Comparison of ENCODE assay signal across 8 mouse cellular contexts in the genomic region with DNA sequence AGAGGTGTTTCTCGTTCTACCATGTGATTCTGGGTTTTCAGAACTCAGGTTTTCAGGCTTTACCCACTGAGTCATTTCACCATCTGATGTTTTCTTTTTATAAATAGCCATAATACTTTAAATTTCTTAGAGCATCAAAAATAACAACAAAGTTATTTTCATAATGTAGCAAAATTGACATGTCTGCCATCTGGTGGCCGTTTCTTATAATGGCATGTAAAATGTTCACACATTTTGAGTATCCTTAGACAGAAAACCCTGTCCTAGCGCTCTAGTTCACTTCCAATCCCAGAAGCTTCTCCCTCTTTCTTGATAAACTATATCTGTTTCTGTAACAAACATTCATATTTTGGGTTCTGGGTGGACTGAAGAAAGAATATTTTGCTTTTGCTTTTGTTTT. TPM values are rescaled to one million over a fixed set of nuclear protein-coding genes. Genes with fewer than 3 reads are reported as not detected.
DNase-seq lines count a peak whose midpoint lies in the region; ATAC-seq and TF ChIP-seq lines count a peak whose summit lies in the region.

No protein-coding gene starts in this region.

- no peak overlapping the region for H3K27ac ChIP-seq in forebrain, embryonic 12.5 days

- TF ChIP-seq CTCF in brain, embryonic 14.5 days (IDR thresholded peaks at IDR 0.05; ENCODE audit: borderline replicate concordance, extremely low read depth, insufficient read depth, insufficient read length), result no peak

- WGBS in forebrain, embryonic 12.5 days, result 28% methylated on average over 3 of the region's 3 CpGs

- DNase-seq in gastrocnemius, postnatal 10 days, result peak; percentile 30
- no peak for DNase-seq in gastrocnemius, postnatal 25 days
- peak; percentile 45 to 65 for DNase-seq in right cerebral cortex, adult 2 months (ENCODE audit: low spot score in 2 of 2)
- no peak for DNase-seq in right cerebral cortex, postnatal 25 days
- peak; percentile 67 for DNase-seq in brain, embryonic 14.5 days (ENCODE audit: low read depth)
- DNase-seq in heart, postnatal 36 days, result peak; percentile 35 to 39
- DNase-seq in lung, postnatal 36 days, result peak; percentile 78

- no peaks in the 10 kb centered on the region for H3K4me1 ChIP-seq in forebrain, embryonic 12.5 days

- H3K36me3 ChIP-seq in forebrain, embryonic 12.5 days (replicated peaks), result no peaks in the 10 kb centered on the region

- no peaks in the 10 kb centered on the region for H3K27me3 ChIP-seq in forebrain, embryonic 12.5 days

- no peak overlapping the region for H3K4me2 ChIP-seq in forebrain, embryonic 12.5 days

- no peaks in the 10 kb centered on the region for H3K9me3 ChIP-seq in forebrain, embryonic 12.5 days

- no peak for ATAC-seq in forebrain, embryonic 12.5 days (ENCODE audit: low FRiP score)

- TF ChIP-seq POLR2A in brain, embryonic 14.5 days (IDR thresholded peaks at IDR 0.05; ENCODE audit: borderline replicate concordance, extremely low read depth, insufficient read depth, insufficient read length, poor library complexity, severe bottlenecking), result no peak

- no peak overlapping the region for H3K4me3 ChIP-seq in forebrain, embryonic 12.5 days (replicated peaks)

- intact Hi-C loops in heart, postnatal 36 days (cut with DNase I), result loop anchor here (2.0 to 5.0 kb wide), 5 partner anchors 35 to 495 kb away; no protein-coding TSS in a partner anchor

- H3K9ac ChIP-seq in forebrain, embryonic 12.5 days, result no peak overlapping the region

RNA-seq across cellular contexts. Expression of a gene that starts 26.3 kb away (rescaled TPM):
- 1 to 10 TPM; 8.0 to 9.8 TPM for total RNA-seq in gastrocnemius, postnatal 10 days (2021)
- 1 to 10 TPM; 5.3 to 5.4 TPM for total RNA-seq in gastrocnemius, postnatal 25 days (2021)
- 17.1 and 22.2 TPM in 2 replicates for polyA plus RNA-seq in brain, embryonic 14.5 days (2012; rRNA removed)
- 1 to 10 TPM; 8.6 to 9.0 TPM for total RNA-seq in heart, postnatal 36 days (2021)
- polyA plus RNA-seq in forebrain, embryonic 12.5 days (2016; fragmentation: Nextera tagmentation; extraction: Ambion mirVana), result 23.2 and 25.2 TPM in 2 replicates

RNA-seq across cellular contexts. Expression of a gene that starts 28.0 kb away (rescaled TPM):
- total RNA-seq in gastrocnemius, postnatal 10 days (2021), result under 1 TPM; 0.26 to 0.81 TPM
- under 1 TPM; 0.20 to 0.80 TPM for total RNA-seq in gastrocnemius, postnatal 25 days (2021)
- polyA plus RNA-seq in brain, embryonic 14.5 days (2012; rRNA removed), result 0.37 and 0.50 TPM in 2 replicates
- total RNA-seq in heart, postnatal 36 days (2021), result under 1 TPM; 0.61 to 0.62 TPM
- polyA plus RNA-seq in forebrain, embryonic 12.5 days (2016; fragmentation: Nextera tagmentation; extraction: Ambion mirVana), result 0.29 and 0.31 TPM in 2 replicates

RNA-seq across cellular contexts. Expression of a gene that starts 55.2 kb away (rescaled TPM):
- total RNA-seq in gastrocnemius, postnatal 10 days (2021), result under 1 TPM; 0.49 to 0.70 TPM
- under 1 TPM; 0.56 to 0.70 TPM for total RNA-seq in gastrocnemius, postnatal 25 days (2021)
- polyA plus RNA-seq in brain, embryonic 14.5 days (2012; rRNA removed), result 1.4 and 1.6 TPM in 2 replicates
- not detected for total RNA-seq in heart, postnatal 36 days (2021)
- polyA plus RNA-seq in forebrain, embryonic 12.5 days (2016; fragmentation: Nextera tagmentation; extraction: Ambion mirVana), result 0.28 and 0.42 TPM in 2 replicates

Comparison
In these comparisons a context has a peak if more than half of its experiments do, and no peak if none do; other contexts are left out.
1. DNase-seq: peak in gastrocnemius, postnatal 10 days (single experiment), right cerebral cortex, adult 2 months (2 of 2), brain, embryonic 14.5 days (single experiment), heart, postnatal 36 days (2 of 2) and lung, postnatal 36 days (single experiment); none in gastrocnemius, postnatal 25 days (single experiment) and right cerebral cortex, postnatal 25 days (single experiment).